Mouse (Mus musculus) kidney, embryonic 15.5 days (tissue): ENCODE results near the gene Lactbl1. TPM values are rescaled to one million over a fixed set of nuclear protein-coding genes. Genes with fewer than 3 reads are reported as not detected.
A peak's percentile ranks its signal among the peaks of the same experiment; 100 is the strongest.

ENCODE experiments used
- ATAC-seq: fragments of 200-750 bp; cut with Nextera tagmentation; replicated peaks from 2 replicates; pipeline ENCODE4 v1.8.0; 2017; ENCODE audit warnings: moderate TSS enrichment; ENCODE audit not compliant: low FRiP score
- H3K27ac ChIP-seq: fragments of 300-500 bp; sonication (generic); 2 replicates; pipeline ENCODE4 v1.5.1; 2015; ENCODE audit warnings: mild to moderate bottlenecking, inconsistent platforms
- H3K27me3 ChIP-seq: fragments of 300-500 bp; sonication (generic); 2 replicates; pipeline ENCODE4 v1.6.1; 2015; ENCODE audit warnings: inconsistent platforms
- H3K36me3 ChIP-seq: fragments of 300-500 bp; sonication (generic); 2 replicates; pipeline ENCODE4 v1.6.1; 2015; ENCODE audit warnings: inconsistent platforms
- H3K4me1 ChIP-seq: fragments of 300-500 bp; sonication (generic); 2 replicates; pipeline ENCODE4 v1.6.1; 2015; ENCODE audit warnings: inconsistent platforms
- H3K4me2 ChIP-seq: fragments of 300-500 bp; sonication (generic); 2 replicates; pipeline ENCODE4 v1.6.1; 2015; ENCODE audit warnings: moderate library complexity, mild to moderate bottlenecking, inconsistent platforms
- H3K4me3 ChIP-seq: fragments of 300-500 bp; sonication (generic); replicated peaks from 2 replicates; pipeline ENCODE4 v1.5.1; 2015; ENCODE audit warnings: mild to moderate bottlenecking, inconsistent platforms
- H3K9ac ChIP-seq: fragments of 300-500 bp; sonication (generic); 2 replicates; pipeline ENCODE4 v1.6.1; 2015; ENCODE audit warnings: mild to moderate bottlenecking, inconsistent platforms
- H3K9me3 ChIP-seq: fragments of 300-500 bp; sonication (generic); replicated peaks from 2 replicates; pipeline ENCODE4 v1.6.1; 2016; ENCODE audit warnings: inconsistent platforms
- WGBS: fragments of 180-500 bp; shearing (Covaris S2); methylation state at CpG from one replicate; pipeline ENCODE4 v1.1.7; 2015; ENCODE audit warnings: mixed read lengths; 5-methylcytosine and 5-hydroxymethylcytosine counted together
- polyA plus RNA-seq: library from polyadenylated mRNA; unstranded; fragments of >200 nt; fragmentation: Nextera tagmentation; extraction: Ambion mirVana; gene quantifications from 2 replicates; pipeline ENCODE4 v1.2.1, GENCODE M21; 2015

The Lactbl1 gene
- polyA plus RNA-seq, 1 experiment from 2014 or later, result not detected

DNA sequence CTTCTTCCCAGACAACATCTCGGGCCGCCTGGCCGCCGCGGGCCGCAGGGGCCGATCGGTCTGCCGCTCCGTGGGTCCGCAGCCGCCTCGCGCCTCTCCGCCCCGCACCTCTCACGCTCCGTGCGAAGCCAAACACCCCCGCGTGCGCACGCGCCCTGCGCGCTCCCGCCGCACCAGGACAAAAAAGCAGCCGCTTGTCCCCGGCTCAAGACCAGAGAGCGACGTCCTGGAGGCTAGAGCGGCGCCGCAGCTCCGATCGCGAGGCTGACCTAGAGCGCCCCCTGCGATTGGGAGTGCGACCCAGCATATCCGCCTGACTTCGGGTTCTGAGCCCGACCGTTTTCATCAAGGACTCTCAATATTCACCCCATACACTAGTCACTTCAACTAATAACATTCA is 19.9 kb upstream of the Lactbl1 start, which contains the start of gene Kdm1a:
Gene Kdm1a, minus strand, starts transcription at position 156 of the 400 bp plus-strand sequence.
- H3K36me3 ChIP-seq, result no peaks in the 10 kb centered on the region
- H3K9me3 ChIP-seq, result no peaks in the 10 kb centered on the region
- WGBS, result under 1% methylated on average over 45 of the region's 45 CpGs
- H3K27ac ChIP-seq, result peak within 1 kb of the TSS; percentile 92
- peaks cover 17% of the 10 kb centered on the region for H3K4me1 ChIP-seq
- peak within 1 kb of the TSS; percentile 59 for H3K4me2 ChIP-seq
- H3K4me3 ChIP-seq, result peak within 1 kb of the TSS; percentile 88
- no peaks in the 10 kb centered on the region for H3K27me3 ChIP-seq
- H3K9ac ChIP-seq, result peak within 1 kb of the TSS; percentile 99
- peak; percentile 87 for ATAC-seq

- no peak for ATAC-seq
- no peaks in the 10 kb centered on the region for H3K36me3 ChIP-seq
- no peak overlapping the region for H3K4me3 ChIP-seq
- H3K27me3 ChIP-seq, result no peaks in the 10 kb centered on the region
- H3K9me3 ChIP-seq, result no peaks in the 10 kb centered on the region
- no peak overlapping the region for H3K4me2 ChIP-seq
- no peak overlapping the region for H3K9ac ChIP-seq
- peaks cover 8% of the 10 kb centered on the region for H3K4me1 ChIP-seq
- 90% methylated on average over 19 of the region's 19 CpGs for WGBS
- H3K27ac ChIP-seq, result no peak overlapping the region
Observed at GRCm38 (mm10) chr4:136605756-136606485, 16.5 kb upstream of the Lactbl1 start.

- H3K36me3 ChIP-seq, result no peaks in the 10 kb centered on the region
- no peak for ATAC-seq
- no peaks in the 10 kb centered on the region for H3K9me3 ChIP-seq
- no peak within 1 kb of the TSS for H3K4me3 ChIP-seq
- H3K27me3 ChIP-seq, result no peaks in the 10 kb centered on the region
- no peak within 1 kb of the TSS for H3K27ac ChIP-seq
- WGBS, result 62% methylated on average over 4 of the region's 4 CpGs
- no peaks in the 10 kb centered on the region for H3K4me1 ChIP-seq
- no peak within 1 kb of the TSS for H3K4me2 ChIP-seq
- H3K9ac ChIP-seq, result no peak within 1 kb of the TSS
Observed at GRCm38 (mm10) chr4:136610387-136610856, 12.0 kb upstream of the Lactbl1 start, which contains the start of gene Tex46. TSS of gene Tex46 (plus strand) at chr4:136610437.

DNA sequence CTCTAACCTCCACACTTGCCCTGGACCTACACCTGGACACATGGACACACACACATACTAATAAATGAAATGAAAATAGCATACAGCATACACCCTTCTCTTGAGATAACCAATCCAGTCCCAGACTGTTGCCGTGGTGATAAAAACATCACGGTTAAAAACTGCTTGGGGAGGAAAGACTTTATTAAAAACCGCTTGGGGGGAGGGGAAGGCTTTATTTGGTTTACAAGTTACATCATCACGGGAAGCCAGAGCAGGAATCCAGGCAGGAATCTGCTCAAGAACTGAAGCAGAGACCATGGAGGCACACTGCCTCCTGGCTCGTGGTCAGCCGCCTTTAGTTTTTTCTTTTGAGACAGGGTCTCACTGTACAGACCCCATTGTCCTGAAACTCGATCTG is 8.8 kb upstream of the Lactbl1 start:
- Histone ChIP-seq H3K9me3 (no peaks in the 10 kb centered on the region; the same call in 1 of the 2 replicates), H3K4me1 (0 out of 2 replicates have a peak, but pooled peaks cover 3% of the 10 kb centered on the region), H3K27ac (no peak overlapping the region), H3K36me3 (no peaks in the 10 kb centered on the region), H3K4me3 (no peak overlapping the region), H3K27me3 (no peaks in the 10 kb centered on the region), H3K4me2 (no peak overlapping the region), H3K9ac (no peak overlapping the region)
- no peak for ATAC-seq
- 65% methylated on average over 7 of the region's 7 CpGs for WGBS

- H3K4me3 ChIP-seq, result no peak overlapping the region
- WGBS, result 3% methylated on average over 1 of the region's 1 CpGs
- no peak overlapping the region for H3K4me2 ChIP-seq
- H3K27me3 ChIP-seq, result peaks cover 11% of the 10 kb centered on the region; the same call in 1 of the 2 replicates
- H3K27ac ChIP-seq, result no peak overlapping the region
- no peak overlapping the region for H3K9ac ChIP-seq
- no peaks in the 10 kb centered on the region for H3K36me3 ChIP-seq
- ATAC-seq, result no peak
- H3K9me3 ChIP-seq, result no peaks in the 10 kb centered on the region; the same call in 1 of the 2 replicates
- H3K4me1 ChIP-seq, result peaks cover 11% of the 10 kb centered on the region; the same call in 1 of the 2 replicates
Observed at GRCm38 (mm10) chr4:136621336-136621735, 1.1 kb upstream of the Lactbl1 start.

DNA sequence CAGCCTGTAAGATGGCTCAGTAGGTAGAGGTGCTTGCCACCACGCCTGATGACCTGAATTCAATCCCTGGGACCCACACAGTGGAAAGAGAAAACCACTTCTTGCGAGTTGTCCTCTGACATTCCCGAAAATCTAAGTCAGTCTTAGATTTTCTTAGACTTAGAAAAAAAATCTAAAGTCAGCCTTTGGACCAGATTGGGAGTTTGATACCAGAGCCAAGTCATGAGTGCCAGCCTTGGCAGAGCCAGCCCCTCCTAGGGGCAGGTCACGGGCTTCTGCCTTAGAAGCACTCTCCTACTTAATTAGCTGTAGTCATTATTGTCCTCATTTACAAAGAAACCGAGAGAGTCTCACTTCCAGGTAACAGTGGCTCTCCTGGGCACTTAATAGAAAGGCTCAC is 465 bp upstream of the Lactbl1 start:
- Histone ChIP-seq H3K27ac (no peak overlapping the region), H3K27me3 (peaks cover 11% of the 10 kb centered on the region; the same call in 1 of the 2 replicates), H3K36me3 (no peaks in the 10 kb centered on the region), H3K9me3 (no peaks in the 10 kb centered on the region; the same call in 1 of the 2 replicates), H3K9ac (no peak overlapping the region), H3K4me3 (no peak overlapping the region), H3K4me1 (peaks cover 11% of the 10 kb centered on the region; the same call in 1 of the 2 replicates), H3K4me2 (no peak overlapping the region)
- ATAC-seq, result no peak
- 49% methylated on average over 5 of the region's 5 CpGs for WGBS

DNA sequence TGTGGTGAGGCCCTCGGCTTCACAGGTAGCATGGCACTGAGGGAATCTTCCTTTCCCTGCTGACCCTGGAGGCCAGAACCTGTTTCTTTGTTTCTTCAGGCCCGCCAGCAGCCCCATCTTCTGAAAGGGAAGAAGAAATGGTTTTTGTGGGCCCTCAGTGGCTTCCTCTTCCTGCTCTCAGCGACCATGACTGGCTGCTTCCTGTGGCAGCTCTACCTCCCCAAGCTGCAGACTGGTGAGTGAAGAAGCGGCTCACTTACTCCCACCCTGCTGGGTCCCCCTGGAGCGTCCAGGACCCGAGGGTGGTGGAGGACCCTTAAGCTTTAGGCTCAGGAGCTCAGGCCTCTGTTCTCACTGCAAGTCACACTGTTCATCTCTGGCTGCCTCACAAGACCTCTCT is 4.2 kb downstream of the Lactbl1 start:
- 0 out of 2 replicates have a peak, but pooled peaks cover 4% of the 10 kb centered on the region for H3K4me1 ChIP-seq
- H3K4me3 ChIP-seq, result no peak overlapping the region
- H3K27me3 ChIP-seq, result peaks cover 11% of the 10 kb centered on the region; the same call in 1 of the 2 replicates
- no peak for ATAC-seq
- H3K36me3 ChIP-seq, result no peaks in the 10 kb centered on the region
- no peak overlapping the region for H3K27ac ChIP-seq
- H3K4me2 ChIP-seq, result no peak overlapping the region
- no peaks in the 10 kb centered on the region for H3K9me3 ChIP-seq
- no peak overlapping the region for H3K9ac ChIP-seq
- WGBS, result 69% methylated on average over 6 of the region's 6 CpGs

- no peak for ATAC-seq
- WGBS, result 81% methylated on average over 11 of the region's 11 CpGs
Observed at GRCm38 (mm10) chr4:136631237-136631994, 9.0 kb downstream of the Lactbl1 start.

GRCm38 (mm10) chr4:136635995-136636394 is 13.6 kb downstream of the Lactbl1 start:
- Histone ChIP-seq H3K27ac (no peak overlapping the region), H3K27me3 (peaks cover 45% of the 10 kb centered on the region), H3K36me3 (no peaks in the 10 kb centered on the region), H3K9ac (no peak overlapping the region), H3K4me1 (peaks cover 28% of the 10 kb centered on the region), H3K4me3 (no peak overlapping the region), H3K9me3 (no peaks in the 10 kb centered on the region), H3K4me2 (no peak overlapping the region)
- ATAC-seq, result no peak

More at GRCm38 (mm10) chr4:136631237-136631994, 9.0 kb downstream of the Lactbl1 start:
- Histone ChIP-seq H3K9me3 (no peaks in the 10 kb centered on the region), H3K27me3 (peaks cover 8% of the 10 kb centered on the region), H3K27ac (no peak overlapping the region), H3K4me2 (no peak overlapping the region), H3K36me3 (no peaks in the 10 kb centered on the region), H3K4me1 (0 out of 2 replicates have a peak, but pooled peaks cover 4% of the 10 kb centered on the region), H3K9ac (no peak overlapping the region), H3K4me3 (no peak overlapping the region)

GRCm38 (mm10) chr4:136636511-136636910 is 14.1 kb downstream of the Lactbl1 start:
- no peak overlapping the region for H3K27ac ChIP-seq
- WGBS, result 65% methylated on average over 5 of the region's 5 CpGs
- H3K27me3 ChIP-seq, result peaks cover 45% of the 10 kb centered on the region
- no peaks in the 10 kb centered on the region for H3K9me3 ChIP-seq
- H3K9ac ChIP-seq, result no peak overlapping the region
- ATAC-seq, result no peak
- H3K4me3 ChIP-seq, result no peak overlapping the region
- H3K4me1 ChIP-seq, result peaks cover 24% of the 10 kb centered on the region
- H3K36me3 ChIP-seq, result no peaks in the 10 kb centered on the region
- H3K4me2 ChIP-seq, result 0 out of 2 replicates have a peak overlapping the region, but pooled peaks have one; percentile 79

GRCm38 (mm10) chr4:136636983-136637562 is 14.7 kb downstream of the Lactbl1 start:
- no peak overlapping the region for H3K27ac ChIP-seq
- ATAC-seq, result peak; percentile 10; the same call in 1 of the 2 replicates
- H3K4me2 ChIP-seq, result peak overlapping the region; percentile 79
- no peaks in the 10 kb centered on the region for H3K36me3 ChIP-seq
- H3K27me3 ChIP-seq, result peaks cover 45% of the 10 kb centered on the region
- peaks cover 24% of the 10 kb centered on the region for H3K4me1 ChIP-seq
- H3K9ac ChIP-seq, result peak overlapping the region; percentile 34
- H3K9me3 ChIP-seq, result no peaks in the 10 kb centered on the region
- WGBS, result 20% methylated on average over 37 of the region's 37 CpGs
- peak overlapping the region; percentile 48 for H3K4me3 ChIP-seq
